ENCODE assay signal across 19 mouse cellular contexts in genomic region chr11:73105246-73105645, GRCm38 (mm10). TPM values are rescaled to one million over a fixed set of nuclear protein-coding genes. Genes with fewer than 3 reads are reported as not detected.
A peak's percentile ranks its signal among the peaks of the same experiment; 100 is the strongest.
DNase-seq lines count a peak whose midpoint lies in the region; ATAC-seq lines count a peak whose summit lies in the region.
"Had no signal": no experiment of that assay in that cellular context is flagged by ENCODE, and none has a peak within 500 bp of the region (broad histone marks: within the 10 kb centered on the region; RNA-seq: fewer than 3 reads in every experiment).

No protein-coding gene starts in this region.

- no peaks in the 10 kb centered on the region for H3K36me3 ChIP-seq in hindbrain, embryonic 13.5 days
- H3K36me3 ChIP-seq: embryonic facial prominence, embryonic 10.5 days; embryonic facial prominence, embryonic 12.5 days; forebrain, embryonic 12.5 days had no signal

- no peak overlapping the region for H3K4me3 ChIP-seq in hindbrain, embryonic 13.5 days
- H3K4me3 ChIP-seq: embryonic facial prominence, embryonic 10.5 days; embryonic facial prominence, embryonic 12.5 days; forebrain, embryonic 12.5 days had no signal

- H3K9me3 ChIP-seq in hindbrain, embryonic 13.5 days: no peaks in the 10 kb centered on the region
- H3K9me3 ChIP-seq: embryonic facial prominence, embryonic 10.5 days; embryonic facial prominence, embryonic 12.5 days; forebrain, embryonic 12.5 days had no signal

- peak; percentile 46 for ATAC-seq in CD4-positive, CD25-positive, alpha-beta regulatory T cell, adult 4 months
- ATAC-seq in activated CD4-positive, CD25-positive, alpha-beta regulatory T cell, adult 4 months: peak; percentile 20
- ATAC-seq in inflammation-experienced regulatory T-cells, adult 6 months: peak; percentile 33
- ATAC-seq in cerebellum, adult (ENCODE audit: insufficient number of reproducible peaks, low FRiP score, low TSS enrichment): no peak
- ATAC-seq in hindbrain, embryonic 13.5 days (ENCODE audit: low FRiP score): no peak
- ATAC-seq: forebrain, embryonic 14.5 days; forebrain, embryonic 16.5 days; Patski had no signal

- no peak overlapping the region for H3K9ac ChIP-seq in hindbrain, embryonic 13.5 days
- H3K9ac ChIP-seq: embryonic facial prominence, embryonic 12.5 days; forebrain, embryonic 12.5 days had no signal

- no peak for DNase-seq in spleen, adult 12 weeks (ENCODE audit: low spot score)
- DNase-seq: adrenal gland, adult 2 months; adrenal gland, postnatal 10 days; adrenal gland, postnatal 25 days; cerebellum, adult 11-12 months; cerebellum, adult 2 months; cerebellum, adult 9-10 months; cerebellum, postnatal 14 days had no signal

- no peak overlapping the region for H3K4me2 ChIP-seq in hindbrain, embryonic 13.5 days
- H3K4me2 ChIP-seq: embryonic facial prominence, embryonic 12.5 days; forebrain, embryonic 12.5 days had no signal

- H3K27me3 ChIP-seq in hindbrain, embryonic 13.5 days: no peaks in the 10 kb centered on the region
- H3K27me3 ChIP-seq: embryonic facial prominence, embryonic 12.5 days; forebrain, embryonic 12.5 days; Patski had no signal

- WGBS in hindbrain, embryonic 13.5 days: 83% methylated on average over 2 of the region's 3 CpGs

- no peak overlapping the region for H3K27ac ChIP-seq in hindbrain, embryonic 13.5 days
- H3K27ac ChIP-seq: embryonic facial prominence, embryonic 10.5 days; embryonic facial prominence, embryonic 12.5 days; forebrain, embryonic 12.5 days had no signal

- no peaks in the 10 kb centered on the region for H3K4me1 ChIP-seq in hindbrain, embryonic 13.5 days (replicated peaks)
- H3K4me1 ChIP-seq: embryonic facial prominence, embryonic 10.5 days; embryonic facial prominence, embryonic 12.5 days; forebrain, embryonic 12.5 days had no signal

RNA-seq across cellular contexts. Expression of gene Itgae, which starts 14.9 kb away (rescaled TPM):
- polyA plus RNA-seq in CD4-positive, CD25-positive, alpha-beta regulatory T cell, adult 4 months (2017; shearing (Covaris generic)): 100 to 1,000 TPM in 1 of 2 experiments, 10 to 100 TPM in 1; 63.9 to 126 TPM
- polyA plus RNA-seq in activated CD4-positive, CD25-positive, alpha-beta regulatory T cell, adult 4 months (2017; shearing (Covaris generic)): 100 to 1,000 TPM in 1 of 2 experiments, 10 to 100 TPM in 1; 94.7 to 118 TPM
- 100 to 1,000 TPM in 2 of 3 experiments, 10 to 100 TPM in 1; 30.7 to 110 (median 101) TPM for polyA plus RNA-seq in inflammation-experienced regulatory T-cells, adult 6 months (2017; shearing (Covaris generic))
- 0.13 and 0.27 TPM in 2 replicates for polyA plus RNA-seq in hindbrain, embryonic 13.5 days (2015; fragmentation: Nextera tagmentation; extraction: Ambion mirVana)

RNA-seq across cellular contexts. Expression of gene Haspin, which starts 32.8 kb away (rescaled TPM):
- polyA plus RNA-seq in CD4-positive, CD25-positive, alpha-beta regulatory T cell, adult 4 months (2017; shearing (Covaris generic)): 1 to 10 TPM; 6.6 to 8.2 TPM
- polyA plus RNA-seq in activated CD4-positive, CD25-positive, alpha-beta regulatory T cell, adult 4 months (2017; shearing (Covaris generic)): 1 to 10 TPM; 8.6 to 8.7 TPM
- 10 to 100 TPM in 1 of 3 experiments, 1 to 10 TPM in 2; 6.7 to 11.1 (median 8.1) TPM for polyA plus RNA-seq in inflammation-experienced regulatory T-cells, adult 6 months (2017; shearing (Covaris generic))
- polyA plus RNA-seq in hindbrain, embryonic 13.5 days (2015; fragmentation: Nextera tagmentation; extraction: Ambion mirVana): 3.7 and 3.8 TPM in 2 replicates

RNA-seq across cellular contexts. Expression of gene P2rx5, which starts 55.0 kb away (rescaled TPM):
- under 1 TPM; 0.33 to 0.55 TPM for polyA plus RNA-seq in CD4-positive, CD25-positive, alpha-beta regulatory T cell, adult 4 months (2017; shearing (Covaris generic))
- under 1 TPM in 1 of 2 experiments, not detected in 1; 0.19 TPM for polyA plus RNA-seq in activated CD4-positive, CD25-positive, alpha-beta regulatory T cell, adult 4 months (2017; shearing (Covaris generic))
- polyA plus RNA-seq in inflammation-experienced regulatory T-cells, adult 6 months (2017; shearing (Covaris generic)): under 1 TPM in 2 of 3 experiments, not detected in 1; 0.23 to 0.24 TPM
- 0.28 and 0.42 TPM in 2 replicates for polyA plus RNA-seq in hindbrain, embryonic 13.5 days (2015; fragmentation: Nextera tagmentation; extraction: Ambion mirVana)

RNA-seq across cellular contexts. Expression of gene Ncbp3, which starts 57.7 kb away (rescaled TPM):
- polyA plus RNA-seq in CD4-positive, CD25-positive, alpha-beta regulatory T cell, adult 4 months (2017; shearing (Covaris generic)): 10 to 100 TPM; 17.1 to 21.5 TPM
- 10 to 100 TPM; 14.3 to 16.8 TPM for polyA plus RNA-seq in activated CD4-positive, CD25-positive, alpha-beta regulatory T cell, adult 4 months (2017; shearing (Covaris generic))
- 10 to 100 TPM; 12.6 to 21.1 (median 19.4) TPM for polyA plus RNA-seq in inflammation-experienced regulatory T-cells, adult 6 months (2017; shearing (Covaris generic))
- 12.5 and 13.1 TPM in 2 replicates for polyA plus RNA-seq in hindbrain, embryonic 13.5 days (2015; fragmentation: Nextera tagmentation; extraction: Ambion mirVana)

Comparison
In these comparisons a context has a peak if more than half of its experiments do, and no peak if none do; other contexts are left out.
1. ATAC-seq: peak in CD4-positive, CD25-positive, alpha-beta regulatory T cell, adult 4 months (single experiment), activated CD4-positive, CD25-positive, alpha-beta regulatory T cell, adult 4 months (single experiment) and inflammation-experienced regulatory T-cells, adult 6 months (single experiment); none in cerebellum, adult (single experiment) and hindbrain, embryonic 13.5 days (single experiment).
2. RNA of gene Itgae, which starts 14.9 kb away (polyA plus RNA-seq): 63.9 to 126 TPM in CD4-positive, CD25-positive, alpha-beta regulatory T cell, adult 4 months, 94.7 to 118 TPM in activated CD4-positive, CD25-positive, alpha-beta regulatory T cell, adult 4 months and 30.7 to 110 TPM in inflammation-experienced regulatory T-cells, adult 6 months; 0.13 to 0.27 TPM in hindbrain, embryonic 13.5 days; every median in the first group is over 10 times any median in the second.